Mouse (Mus musculus): ENCODE results near the gene 1700017B05Rik.

DNA sequence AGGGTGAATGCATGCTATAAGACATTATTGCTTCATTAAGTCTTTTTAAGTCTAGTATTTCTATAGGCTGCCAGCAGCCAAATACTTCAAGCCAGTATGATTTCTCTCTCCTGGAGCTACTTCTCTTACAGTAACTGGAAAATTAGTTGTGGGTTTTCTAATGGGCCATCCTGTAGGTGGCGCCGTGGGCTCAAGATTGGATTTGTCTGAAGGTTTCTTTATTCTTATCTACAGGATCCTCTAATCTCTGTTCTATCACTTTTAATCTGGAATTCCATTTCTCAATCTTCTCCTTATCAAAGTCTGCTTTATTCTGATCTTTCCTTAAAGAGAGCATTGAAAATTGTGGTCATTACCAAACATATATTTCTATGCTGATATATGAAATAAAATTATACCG is 53.1 kb downstream of the 1700017B05Rik start:
- TF ChIP-seq POLR2A (IDR thresholded peaks at IDR 0.05; ENCODE audit: insufficient read depth, low read length) (no peak), EP300 (IDR thresholded peaks at IDR 0.05; ENCODE audit: insufficient read depth, low read depth, low read length) (no peak), CTCF (IDR thresholded peaks at IDR 0.05; ENCODE audit: low read depth, low read length) (no peak)
